Mouse (Mus musculus): Measurements from ENCODE around the gene Ulk3.

Gene Ulk3

GRCm38 (mm10) chr9:57644944-57645893 is 56.0 kb downstream of the Ulk3 start:
- peak; percentile 94 for DNase-seq
